Mouse (Mus musculus): Measurements from ENCODE around the gene Mtmr4. TPM values are rescaled to one million over a fixed set of nuclear protein-coding genes. Genes with fewer than 3 reads are reported as not detected.

Mtmr4 gene
- 40.3 and 51.6 TPM in 2 replicates for polyA plus RNA-seq (2015; fragmentation: Nextera tagmentation; extraction: Ambion mirVana)

GRCm38 (mm10) chr11:87591526-87592353 lies at the start of gene Mtmr4:
Mtmr4 (plus strand) TSS chr11:87592162.
- peak; percentile 98 for ATAC-seq
- H3K9ac ChIP-seq (ENCODE audit: low read depth, low read length) = peak within 1 kb of the TSS; percentile 82
- no peaks in the 10 kb centered on the region for H3K27me3 ChIP-seq (replicated peaks; ENCODE audit: control insufficient read depth, insufficient read depth, low read length)
- WGBS = under 1% methylated on average over 61 of the region's 61 CpGs
- peak within 1 kb of the TSS; percentile 96 for H3K4me2 ChIP-seq (ENCODE audit: low read length)
- H3K36me3 ChIP-seq (ENCODE audit: control insufficient read depth, insufficient read depth, low read length) = 0 out of 2 replicates have a peak, but pooled peaks cover 2% of the 10 kb centered on the region
- H3K27ac ChIP-seq (ENCODE audit: low read depth, low read length) = peak within 1 kb of the TSS; percentile 92
- H3K9me3 ChIP-seq (ENCODE audit: control insufficient read depth, low read length) = no peaks in the 10 kb centered on the region
- H3K4me3 ChIP-seq (ENCODE audit: low read length) = peak within 1 kb of the TSS; percentile 70
- peaks cover 38% of the 10 kb centered on the region for H3K4me1 ChIP-seq (ENCODE audit: control insufficient read depth, insufficient read depth, low read depth, low read length)

- no peak for ATAC-seq
- no peak overlapping the region for H3K4me2 ChIP-seq (ENCODE audit: low read length)
- H3K27ac ChIP-seq (ENCODE audit: low read depth, low read length) = no peak overlapping the region
- no peaks in the 10 kb centered on the region for H3K27me3 ChIP-seq (replicated peaks; ENCODE audit: control insufficient read depth, insufficient read depth, low read length)
- WGBS = 49% methylated on average over 8 of the region's 8 CpGs
- H3K9ac ChIP-seq (ENCODE audit: low read depth, low read length) = no peak overlapping the region
- H3K4me3 ChIP-seq (ENCODE audit: low read length) = no peak overlapping the region
- H3K4me1 ChIP-seq (ENCODE audit: control insufficient read depth, insufficient read depth, low read depth, low read length) = 0 out of 2 replicates have a peak, but pooled peaks cover 2% of the 10 kb centered on the region
- no peaks in the 10 kb centered on the region for H3K36me3 ChIP-seq (ENCODE audit: control insufficient read depth, insufficient read depth, low read length)
- no peaks in the 10 kb centered on the region for H3K9me3 ChIP-seq (ENCODE audit: control insufficient read depth, low read length)
These were observed 49.7 kb upstream of the Mtmr4 start for GRCm38 (mm10) chr11:87542285-87542684.

GRCm38 (mm10) chr11:87542906-87543305 lies 49.1 kb upstream of the Mtmr4 start:
- ATAC-seq = no peak
- WGBS = 43% methylated on average over 3 of the region's 3 CpGs
- no peaks in the 10 kb centered on the region for H3K9me3 ChIP-seq (ENCODE audit: control insufficient read depth, low read length)

GRCm38 (mm10) chr11:87553342-87553741 lies 38.6 kb upstream of the Mtmr4 start:
- no peak for ATAC-seq
- H3K4me3 ChIP-seq (ENCODE audit: low read length) = no peak overlapping the region
- H3K4me2 ChIP-seq (ENCODE audit: low read length) = no peak overlapping the region
- no peaks in the 10 kb centered on the region for H3K36me3 ChIP-seq (ENCODE audit: control insufficient read depth, insufficient read depth, low read length)
- peaks cover 3% of the 10 kb centered on the region for H3K4me1 ChIP-seq (ENCODE audit: control insufficient read depth, insufficient read depth, low read depth, low read length)
- WGBS = 78% methylated on average over 4 of the region's 4 CpGs
- H3K9ac ChIP-seq (ENCODE audit: low read depth, low read length) = no peak overlapping the region
- H3K27me3 ChIP-seq (replicated peaks; ENCODE audit: control insufficient read depth, insufficient read depth, low read length) = no peaks in the 10 kb centered on the region
- no peaks in the 10 kb centered on the region for H3K9me3 ChIP-seq (ENCODE audit: control insufficient read depth, low read length)
- no peak overlapping the region for H3K27ac ChIP-seq (ENCODE audit: low read depth, low read length)

More at GRCm38 (mm10) chr11:87542906-87543305, 49.1 kb upstream of the Mtmr4 start:
- Histone ChIP-seq H3K27me3 (replicated peaks; ENCODE audit: control insufficient read depth, insufficient read depth, low read length) (no peaks in the 10 kb centered on the region), H3K4me2 (ENCODE audit: low read length) (no peak overlapping the region), H3K36me3 (ENCODE audit: control insufficient read depth, insufficient read depth, low read length) (no peaks in the 10 kb centered on the region), H3K9ac (ENCODE audit: low read depth, low read length) (no peak overlapping the region), H3K4me3 (ENCODE audit: low read length) (no peak overlapping the region), H3K27ac (ENCODE audit: low read depth, low read length) (no peak overlapping the region), H3K4me1 (ENCODE audit: control insufficient read depth, insufficient read depth, low read depth, low read length) (0 out of 2 replicates have a peak, but pooled peaks cover 2% of the 10 kb centered on the region)

- ATAC-seq = no peak
- no peak overlapping the region for H3K4me3 ChIP-seq (ENCODE audit: low read length)
- H3K36me3 ChIP-seq (ENCODE audit: control insufficient read depth, insufficient read depth, low read length) = no peaks in the 10 kb centered on the region
- H3K9me3 ChIP-seq (ENCODE audit: control insufficient read depth, low read length) = no peaks in the 10 kb centered on the region
- peaks cover 3% of the 10 kb centered on the region for H3K4me1 ChIP-seq (ENCODE audit: control insufficient read depth, insufficient read depth, low read depth, low read length)
- WGBS = 43% methylated on average over 5 of the region's 5 CpGs
- no peak overlapping the region for H3K4me2 ChIP-seq (ENCODE audit: low read length)
- no peaks in the 10 kb centered on the region for H3K27me3 ChIP-seq (replicated peaks; ENCODE audit: control insufficient read depth, insufficient read depth, low read length)
- no peak overlapping the region for H3K9ac ChIP-seq (ENCODE audit: low read depth, low read length)
- no peak overlapping the region; the same call in 1 of the 2 replicates for H3K27ac ChIP-seq (ENCODE audit: low read depth, low read length)
These were observed 37.6 kb upstream of the Mtmr4 start for GRCm38 (mm10) chr11:87554386-87554785.

GRCm38 (mm10) chr11:87555106-87555703 lies 36.8 kb upstream of the Mtmr4 start:
- Histone ChIP-seq H3K4me2 (ENCODE audit: low read length) (no peak overlapping the region), H3K4me1 (ENCODE audit: control insufficient read depth, insufficient read depth, low read depth, low read length) (peaks cover 3% of the 10 kb centered on the region), H3K27me3 (replicated peaks; ENCODE audit: control insufficient read depth, insufficient read depth, low read length) (no peaks in the 10 kb centered on the region), H3K9me3 (ENCODE audit: control insufficient read depth, low read length) (no peaks in the 10 kb centered on the region), H3K9ac (ENCODE audit: low read depth, low read length) (no peak overlapping the region), H3K36me3 (ENCODE audit: control insufficient read depth, insufficient read depth, low read length) (no peaks in the 10 kb centered on the region), H3K27ac (ENCODE audit: low read depth, low read length) (no peak overlapping the region), H3K4me3 (ENCODE audit: low read length) (no peak overlapping the region)
- WGBS = 48% methylated on average over 2 of the region's 2 CpGs
- no peak for ATAC-seq

- ATAC-seq = no peak
- Histone ChIP-seq H3K4me1 (ENCODE audit: control insufficient read depth, insufficient read depth, low read depth, low read length) (no peaks in the 10 kb centered on the region), H3K27ac (ENCODE audit: low read depth, low read length) (no peak overlapping the region), H3K4me2 (ENCODE audit: low read length) (no peak overlapping the region), H3K9ac (ENCODE audit: low read depth, low read length) (no peak overlapping the region), H3K4me3 (ENCODE audit: low read length) (no peak overlapping the region), H3K9me3 (ENCODE audit: control insufficient read depth, low read length) (no peaks in the 10 kb centered on the region), H3K36me3 (ENCODE audit: control insufficient read depth, insufficient read depth, low read length) (no peaks in the 10 kb centered on the region), H3K27me3 (replicated peaks; ENCODE audit: control insufficient read depth, insufficient read depth, low read length) (no peaks in the 10 kb centered on the region)
- 85% methylated on average over 6 of the region's 6 CpGs for WGBS
These were observed 30.8 kb upstream of the Mtmr4 start for GRCm38 (mm10) chr11:87561208-87561607.

- H3K9ac ChIP-seq (ENCODE audit: low read depth, low read length) = no peak within 1 kb of the TSS
- H3K9me3 ChIP-seq (ENCODE audit: control insufficient read depth, low read length) = no peaks in the 10 kb centered on the region
- WGBS = 92% methylated on average over 3 of the region's 3 CpGs
- H3K4me2 ChIP-seq (ENCODE audit: low read length) = no peak within 1 kb of the TSS
- no peaks in the 10 kb centered on the region for H3K36me3 ChIP-seq (ENCODE audit: control insufficient read depth, insufficient read depth, low read length)
- no peak within 1 kb of the TSS for H3K4me3 ChIP-seq (ENCODE audit: low read length)
- no peaks in the 10 kb centered on the region for H3K4me1 ChIP-seq (ENCODE audit: control insufficient read depth, insufficient read depth, low read depth, low read length)
- no peak within 1 kb of the TSS for H3K27ac ChIP-seq (ENCODE audit: low read depth, low read length)
- no peaks in the 10 kb centered on the region for H3K27me3 ChIP-seq (replicated peaks; ENCODE audit: control insufficient read depth, insufficient read depth, low read length)
- ATAC-seq = no peak
These were observed 25.5 kb upstream of the Mtmr4 start, which contains the start of gene Gm11492 for GRCm38 (mm10) chr11:87566501-87566900. Gm11492 (plus strand) TSS chr11:87566653.

GRCm38 (mm10) chr11:87568255-87568953 lies 23.6 kb upstream of the Mtmr4 start, which contains the start of gene Sept4:
Sept4 (plus strand) TSS chr11:87568903.
- H3K4me2 ChIP-seq (ENCODE audit: low read length) = no peak within 1 kb of the TSS
- no peak within 1 kb of the TSS for H3K4me3 ChIP-seq (ENCODE audit: low read length)
- no peaks in the 10 kb centered on the region for H3K9me3 ChIP-seq (ENCODE audit: control insufficient read depth, low read length)
- H3K36me3 ChIP-seq (ENCODE audit: control insufficient read depth, insufficient read depth, low read length) = no peaks in the 10 kb centered on the region
- H3K9ac ChIP-seq (ENCODE audit: low read depth, low read length) = no peak within 1 kb of the TSS
- H3K27me3 ChIP-seq (replicated peaks; ENCODE audit: control insufficient read depth, insufficient read depth, low read length) = no peaks in the 10 kb centered on the region
- 85% methylated on average over 7 of the region's 7 CpGs for WGBS
- no peaks in the 10 kb centered on the region for H3K4me1 ChIP-seq (ENCODE audit: control insufficient read depth, insufficient read depth, low read depth, low read length)
- H3K27ac ChIP-seq (ENCODE audit: low read depth, low read length) = no peak within 1 kb of the TSS
- no peak for ATAC-seq
